Mouse (Mus musculus): ENCODE results near the gene Rsl1d1.
"Not testable (repeated sequence)": the region's sequence is repeated elsewhere in the genome, so short reads cannot be mapped to it uniquely, and the experiment has no call there.

Rsl1d1 gene

GRCm38 (mm10) chr16:11157721-11158120 lies 45.4 kb downstream of the Rsl1d1 start:
- DNase-seq (ENCODE audit: low spot score): not testable (repeated sequence)

- DNase-seq (ENCODE audit: low spot score): no peak
Observed at GRCm38 (mm10) chr16:11154500-11154899, 48.6 kb downstream of the Rsl1d1 start.

GRCm38 (mm10) chr16:11143706-11144483 lies 59.2 kb downstream of the Rsl1d1 start:
- peak; percentile 33 for DNase-seq (ENCODE audit: low spot score)
